Mouse (Mus musculus): ENCODE results near the gene Mylk3. TPM values are rescaled to one million over a fixed set of nuclear protein-coding genes. Genes with fewer than 3 reads are reported as not detected.

The Mylk3 gene
- total RNA-seq (2023; ENCODE audit: inconsistent age), result not detected in 4 replicates

DNA sequence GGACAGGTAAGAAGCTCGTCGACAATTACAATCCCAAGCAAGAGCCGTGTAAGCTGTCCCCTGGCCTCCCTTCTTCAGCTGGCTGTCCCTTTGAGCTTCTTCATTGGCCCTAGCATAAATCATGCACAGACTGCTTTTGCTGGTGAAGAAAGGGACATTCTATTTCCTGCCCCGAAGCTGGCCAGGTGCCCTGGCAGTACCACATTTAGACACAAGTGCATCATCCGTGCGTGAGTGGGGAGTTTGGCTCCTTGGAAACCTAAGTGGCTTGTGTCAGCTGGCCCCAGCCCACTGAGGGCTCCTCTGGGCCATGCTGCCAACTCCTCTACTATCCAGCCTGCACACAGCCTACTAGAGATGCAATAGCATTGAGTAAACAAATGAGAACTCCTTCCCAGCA lies at the start of gene Mylk3:
Gene Mylk3 (minus strand): TSS at position 141 of the 400 bp plus-strand sequence.

DNA sequence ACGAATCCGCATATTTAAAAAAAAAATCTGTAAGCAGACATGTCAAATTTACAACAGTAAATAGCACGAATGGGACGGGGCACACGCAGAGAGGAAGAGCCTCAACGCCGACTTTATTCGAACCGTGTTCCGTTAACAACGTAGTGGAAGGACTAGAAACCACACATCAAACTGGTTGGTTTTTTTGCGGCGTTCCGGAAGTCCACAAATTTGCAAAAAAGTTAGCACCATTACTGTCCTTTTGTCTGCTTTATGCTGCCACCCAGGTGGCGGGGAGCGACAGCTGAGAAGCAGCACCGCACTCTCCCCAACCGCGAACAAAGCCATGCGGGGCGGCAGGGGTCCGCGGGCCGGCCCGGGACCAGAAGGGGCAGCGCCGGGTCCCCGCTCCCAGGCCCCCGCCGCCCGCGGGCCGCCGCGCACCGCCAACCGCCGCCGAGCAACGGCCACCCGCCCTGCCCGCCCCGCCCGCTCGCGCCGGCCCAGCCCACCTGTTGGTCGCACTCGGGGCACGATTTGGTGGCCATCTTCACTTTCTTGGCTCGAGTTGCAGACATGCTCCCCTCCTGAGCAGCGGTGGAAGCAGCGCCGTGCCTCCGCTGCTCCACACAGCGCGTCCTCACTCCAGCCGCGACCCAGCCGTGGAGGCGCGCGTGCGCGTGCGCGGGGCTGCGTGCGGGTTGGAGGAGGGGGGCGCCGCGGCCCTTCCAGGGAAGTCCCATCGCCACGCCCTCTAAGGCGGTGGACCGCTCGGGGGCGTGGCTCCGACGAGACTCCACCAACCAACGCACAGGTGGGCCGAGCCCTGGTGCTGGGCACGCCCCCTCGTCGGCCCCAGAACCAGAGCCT lies 46.2 kb upstream of the Mylk3 start, which contains the start of gene 4921524J17Rik:
Gene 4921524J17Rik (minus strand): TSS at position 666 of the 849 bp plus-strand sequence.

DNA sequence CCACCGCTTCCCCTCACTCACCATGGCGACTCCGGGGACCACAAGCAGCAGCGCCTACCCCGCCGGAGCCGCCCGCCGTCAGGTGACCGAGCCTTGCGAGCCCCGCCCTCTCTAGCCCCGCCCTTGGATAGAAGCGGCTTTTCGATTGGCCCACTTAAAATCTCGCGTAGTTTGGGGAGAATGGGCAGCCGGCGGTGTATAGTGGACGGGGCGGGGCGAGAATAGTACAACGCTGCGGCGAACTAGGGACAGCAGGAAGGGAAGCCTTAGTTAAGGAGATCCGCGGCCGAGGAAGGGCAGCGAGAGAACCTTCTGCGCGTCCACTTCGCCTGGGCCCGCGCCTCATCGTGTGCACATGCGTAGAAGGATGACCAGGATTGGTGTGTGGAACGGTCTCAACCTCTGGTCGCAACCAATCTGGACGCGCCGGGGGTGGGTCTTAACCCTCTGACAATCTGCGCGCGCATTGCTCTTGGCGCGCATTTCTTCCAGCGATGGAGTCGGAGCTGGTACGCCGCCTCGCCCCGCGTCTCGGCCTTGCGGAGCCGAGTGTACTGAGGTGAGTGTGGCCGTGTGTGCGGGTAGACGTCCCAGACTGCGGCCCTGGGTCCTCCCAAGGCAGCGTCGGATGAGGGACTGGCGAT lies 86.6 kb downstream of the Mylk3 start, which contains the start of the genes Orc6 and Vps35:
Gene Orc6 (plus strand): TSS at position 199 of the 644 bp plus-strand sequence.
Gene Vps35 (minus strand): TSS at position 369 of the 644 bp plus-strand sequence.

Other genes starting within 250 kb of the Mylk3 start
- not detected in 4 replicates for gene Cks1brt, start 234.4 kb downstream of the Mylk3 start, total RNA-seq (2023; ENCODE audit: inconsistent age)
- not detected in 4 replicates for gene Olfr371, start 160.4 kb downstream of the Mylk3 start, total RNA-seq (2023; ENCODE audit: inconsistent age)
- gene Orc6, start 86.7 kb downstream of the Mylk3 start, total RNA-seq (2023; ENCODE audit: inconsistent age), result 32.0 to 38.7 TPM (median 36.8 TPM) in 4 replicates
- 68.0 to 75.1 TPM (median 70.5 TPM) in 4 replicates for gene Vps35, start 86.5 kb downstream of the Mylk3 start, total RNA-seq (2023; ENCODE audit: inconsistent age)
- gene 4921524J17Rik, start 46.5 kb upstream of the Mylk3 start, total RNA-seq (2023; ENCODE audit: inconsistent age), result 16.4 to 26.4 TPM (median 18.3 TPM) in 4 replicates
- gene Gpt2, start 106.2 kb upstream of the Mylk3 start, total RNA-seq (2023; ENCODE audit: inconsistent age), result 1.2 to 4.9 TPM (median 2.1 TPM) in 4 replicates
- 149 to 163 TPM (median 155 TPM) in 4 replicates for gene Dnaja2, start 169.0 kb upstream of the Mylk3 start, total RNA-seq (2023; ENCODE audit: inconsistent age)

Measured in B cell, adult (primary cell).